Mouse (Mus musculus): ENCODE measurements around the gene Acsl1.

DNA sequence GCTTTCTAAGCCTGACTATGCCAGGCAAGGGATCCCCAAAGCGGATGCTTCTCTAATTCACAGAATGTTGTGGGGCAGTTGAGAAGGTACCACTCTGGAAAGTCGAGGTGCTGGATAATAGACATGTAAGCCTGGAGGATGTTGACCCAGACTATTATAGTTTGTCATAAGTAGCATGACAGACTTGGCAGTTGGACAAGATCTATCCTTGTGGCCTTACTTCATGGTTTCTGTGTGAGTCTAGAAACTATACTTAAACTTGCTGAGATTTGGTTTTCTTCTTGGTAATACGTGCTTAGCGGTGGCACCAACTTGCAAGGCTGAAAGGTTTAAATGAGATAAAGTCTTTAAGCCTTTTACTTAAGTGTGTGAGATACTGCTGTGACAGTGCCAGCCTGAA lies 38.9 kb upstream of the Acsl1 start:
- TF ChIP-seq POLR2A (IDR thresholded peaks at IDR 0.05; ENCODE audit: borderline replicate concordance, extremely low read depth, low read depth, low read length) (no peak), CTCF (IDR thresholded peaks at IDR 0.05; ENCODE audit: insufficient read depth, low read length) (no peak)

Measured in lung, adult 2 months (tissue).